Mouse (Mus musculus) limb, embryonic 11.5 days (tissue): Measurements from ENCODE around the gene H2-Aa. TPM values are rescaled to one million over a fixed set of nuclear protein-coding genes. Genes with fewer than 3 reads are reported as not detected.

Source experiments
- ATAC-seq: fragments of 200-750 bp; cut with Nextera tagmentation; 2 replicates; pipeline ENCODE4 v1.8.0; 2017; ENCODE audit warnings: low read depth; ENCODE audit not compliant: insufficient number of reproducible peaks, low FRiP score, low TSS enrichment
- DNase-seq: peaks from one replicate; pipeline ENCODE4 v3.0.0-alpha.2; 2015; ENCODE audit warnings: low spot score
- H3K27ac ChIP-seq: fragments of 300-500 bp; sonication (generic); replicated peaks from 2 replicates; pipeline ENCODE4 v1.5.1; 2014; ENCODE audit warnings: low read depth, mild to moderate bottlenecking, low read length
- H3K27me3 ChIP-seq: fragments of 300-500 bp; sonication (generic); 2 replicates; pipeline ENCODE4 v1.6.1; 2014; ENCODE audit warnings: mild to moderate bottlenecking, low read length, mixed read lengths; ENCODE audit not compliant: control insufficient read depth, insufficient read depth
- H3K36me3 ChIP-seq: fragments of 300-500 bp; sonication (generic); 2 replicates; pipeline ENCODE4 v1.6.1; 2014; ENCODE audit warnings: mild to moderate bottlenecking, low read length, moderate library complexity, mixed read lengths; ENCODE audit not compliant: control insufficient read depth, insufficient read depth
- H3K4me1 ChIP-seq: fragments of 300-500 bp; sonication (generic); 2 replicates; pipeline ENCODE4 v1.6.1; 2014; ENCODE audit warnings: low read length, mixed read lengths; ENCODE audit not compliant: control insufficient read depth, insufficient read depth
- H3K4me2 ChIP-seq: fragments of 300-500 bp; sonication (generic); 2 replicates; pipeline ENCODE4 v1.6.1; 2014; ENCODE audit warnings: low read depth, mild to moderate bottlenecking, moderate library complexity; ENCODE audit not compliant: severe bottlenecking
- H3K4me3 ChIP-seq: fragments of 300-500 bp; sonication (generic); 2 replicates; pipeline ENCODE4 v1.5.1; 2014; ENCODE audit warnings: low read depth, low read length
- H3K9ac ChIP-seq: fragments of 300-500 bp; sonication (generic); 2 replicates; pipeline ENCODE4 v1.6.1; 2014; ENCODE audit warnings: mild to moderate bottlenecking, low read length
- H3K9me3 ChIP-seq: fragments of 300-500 bp; sonication (generic); 2 replicates; pipeline ENCODE4 v1.6.1; 2016; ENCODE audit warnings: low read length; ENCODE audit not compliant: control insufficient read depth
- WGBS: fragments of 180-500 bp; shearing (Covaris S2); extraction: QIAGEN DNeasy Blood & Tissue Kit; methylation state at CpG from one replicate; pipeline ENCODE4 v1.1.7; 2014; 5-methylcytosine and 5-hydroxymethylcytosine counted together
- polyA plus RNA-seq: library from polyadenylated mRNA; unstranded; fragments of >200 nt; fragmentation: Nextera tagmentation; extraction: Ambion mirVana; gene quantifications from 2 replicates; pipeline ENCODE4 v1.2.1, GENCODE M21; 2014

H2-Aa gene
- polyA plus RNA-seq, 1 experiment from 2014 or later, result not detected

- Histone ChIP-seq H3K36me3 (no peaks in the 10 kb centered on the region), H3K27me3 (no peaks in the 10 kb centered on the region), H3K4me1 (no peaks in the 10 kb centered on the region), H3K9me3 (no peaks in the 10 kb centered on the region), H3K27ac (no peak overlapping the region), H3K4me3 (no peak overlapping the region), H3K4me2 (no peak overlapping the region), H3K9ac (no peak overlapping the region)
- no peak for DNase-seq
- no peak for ATAC-seq
- 76% methylated on average over 4 of the region's 4 CpGs for WGBS
These were observed 2.3 kb downstream of the H2-Aa start for GRCm38 (mm10) chr17:34285371-34285770.

- H3K4me3 ChIP-seq, result no peak overlapping the region
- H3K27me3 ChIP-seq, result no peaks in the 10 kb centered on the region
- H3K4me1 ChIP-seq, result no peaks in the 10 kb centered on the region
- no peaks in the 10 kb centered on the region for H3K9me3 ChIP-seq
- H3K27ac ChIP-seq, result no peak overlapping the region
- no peak overlapping the region for H3K4me2 ChIP-seq
- ATAC-seq (no peak), DNase-seq (no peak)
- H3K36me3 ChIP-seq, result no peaks in the 10 kb centered on the region
- no peak overlapping the region for H3K9ac ChIP-seq
- 67% methylated on average over 1 of the region's 1 CpGs for WGBS
These were observed 5.8 kb downstream of the H2-Aa start for GRCm38 (mm10) chr17:34281836-34282235.

- no peaks in the 10 kb centered on the region for H3K36me3 ChIP-seq
- DNase-seq (no peak), ATAC-seq (no peak)
- H3K27ac ChIP-seq, result no peak overlapping the region
- no peaks in the 10 kb centered on the region for H3K27me3 ChIP-seq
- H3K4me3 ChIP-seq, result no peak overlapping the region
- H3K4me2 ChIP-seq, result no peak overlapping the region; the same call in 1 of the 2 replicates
- H3K9me3 ChIP-seq, result no peaks in the 10 kb centered on the region
- 79% methylated on average over 1 of the region's 1 CpGs for WGBS
- H3K4me1 ChIP-seq, result no peaks in the 10 kb centered on the region
- H3K9ac ChIP-seq, result no peak overlapping the region
These were observed 7.1 kb downstream of the H2-Aa start for GRCm38 (mm10) chr17:34280499-34281038.

DNA sequence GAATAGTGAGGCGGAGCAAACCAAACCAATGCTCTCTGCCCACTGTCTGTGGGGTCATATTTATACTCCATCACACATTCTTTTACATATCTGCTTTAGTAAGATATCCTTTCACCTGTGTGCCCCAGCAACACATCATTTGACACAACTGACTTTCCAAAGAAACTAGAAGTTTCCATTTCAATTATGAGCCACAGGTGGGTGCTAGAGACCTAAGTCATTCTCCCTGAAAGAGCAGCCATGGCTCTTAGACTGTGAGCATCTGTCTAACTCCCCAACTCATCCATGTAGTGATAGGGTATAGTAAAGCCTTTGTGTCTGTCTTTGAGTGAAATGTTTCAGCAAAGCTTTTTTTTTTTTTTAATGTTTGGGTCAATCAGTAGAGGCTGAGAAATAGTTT lies 15.5 kb downstream of the H2-Aa start:
- WGBS, result 89% methylated on average over 1 of the region's 1 CpGs
- Histone ChIP-seq H3K4me2 (no peak overlapping the region), H3K4me3 (no peak overlapping the region), H3K36me3 (no peaks in the 10 kb centered on the region), H3K4me1 (no peaks in the 10 kb centered on the region), H3K27me3 (no peaks in the 10 kb centered on the region), H3K27ac (no peak overlapping the region), H3K9me3 (no peaks in the 10 kb centered on the region), H3K9ac (no peak overlapping the region)
- DNase-seq (no peak), ATAC-seq (no peak)

DNA sequence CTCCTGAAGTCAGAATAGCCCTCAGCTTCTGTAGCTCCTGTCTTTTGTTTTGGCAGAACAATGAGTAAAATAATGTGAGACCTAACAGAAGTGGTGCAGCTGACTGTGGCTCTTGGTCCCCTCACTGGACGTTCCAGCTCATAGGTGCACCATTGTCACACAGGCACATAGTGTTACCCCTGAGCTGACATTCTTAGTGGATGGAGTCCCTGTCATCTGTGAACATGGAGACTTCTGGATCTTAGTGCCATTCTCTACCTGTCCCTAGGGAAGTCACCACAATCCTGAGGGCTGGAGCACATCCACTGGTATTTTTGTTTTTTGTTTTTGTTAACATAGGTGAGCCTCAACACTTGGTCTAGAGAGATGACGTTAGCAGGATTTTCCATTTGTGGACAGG lies 16.7 kb downstream of the H2-Aa start:
- Histone ChIP-seq H3K4me3 (no peak overlapping the region), H3K9ac (no peak overlapping the region), H3K9me3 (no peaks in the 10 kb centered on the region), H3K27ac (no peak overlapping the region), H3K4me1 (no peaks in the 10 kb centered on the region), H3K36me3 (no peaks in the 10 kb centered on the region), H3K4me2 (no peak overlapping the region), H3K27me3 (no peaks in the 10 kb centered on the region)
- no peak for ATAC-seq
- WGBS, result 82% methylated on average over 2 of the region's 2 CpGs
- no peak for DNase-seq

DNA sequence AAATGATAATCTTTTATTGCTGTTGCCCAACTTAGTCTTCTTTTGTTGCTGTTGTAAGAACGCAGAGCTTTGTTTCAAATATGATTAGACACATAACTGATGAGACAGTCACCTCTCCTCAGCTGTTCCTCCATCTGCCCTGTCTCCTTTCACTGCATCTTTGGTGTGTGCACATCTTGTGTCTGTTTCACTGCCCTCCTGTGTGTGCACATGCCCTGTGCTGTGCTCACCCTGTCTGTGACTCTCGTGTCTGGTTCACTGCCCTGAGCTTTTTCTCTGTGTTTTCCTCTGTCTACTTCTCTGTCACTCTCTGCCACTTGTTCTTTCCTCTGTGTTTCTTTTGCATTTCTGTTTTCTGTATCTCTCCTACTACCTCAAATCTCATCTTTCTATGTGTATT lies 17.4 kb downstream of the H2-Aa start:
- H3K27ac ChIP-seq, result no peak overlapping the region
- ATAC-seq, result no peak
- H3K9me3 ChIP-seq, result no peaks in the 10 kb centered on the region
- H3K9ac ChIP-seq, result no peak overlapping the region
- H3K36me3 ChIP-seq, result no peaks in the 10 kb centered on the region
- DNase-seq, result no peak
- H3K4me1 ChIP-seq, result no peaks in the 10 kb centered on the region
- 79% methylated on average over 2 of the region's 2 CpGs for WGBS
- no peaks in the 10 kb centered on the region for H3K27me3 ChIP-seq
- H3K4me3 ChIP-seq, result no peak overlapping the region
- no peak overlapping the region for H3K4me2 ChIP-seq

DNA sequence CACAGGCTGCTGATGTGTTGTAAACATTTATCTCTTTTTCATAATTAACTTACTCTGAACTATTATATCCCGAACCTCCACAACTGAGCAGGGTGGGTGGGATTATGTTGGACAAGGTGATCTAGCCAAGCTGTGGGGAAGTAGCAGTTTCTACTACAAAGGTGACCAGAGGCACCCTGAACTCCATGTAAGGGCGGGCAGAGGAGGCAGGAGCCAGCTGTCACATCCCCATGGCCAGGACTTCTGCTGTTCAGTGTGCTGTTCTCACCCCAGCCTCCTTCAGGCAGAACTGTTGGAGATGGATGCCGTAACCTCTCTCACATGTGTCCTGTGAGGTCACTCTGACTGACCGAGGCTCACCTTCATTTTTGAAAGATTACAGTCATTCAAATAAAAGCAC lies 17.8 kb downstream of the H2-Aa start:
- H3K4me3 ChIP-seq, result no peak overlapping the region
- no peaks in the 10 kb centered on the region for H3K36me3 ChIP-seq
- no peak overlapping the region for H3K4me2 ChIP-seq
- no peaks in the 10 kb centered on the region for H3K27me3 ChIP-seq
- H3K9ac ChIP-seq, result no peak overlapping the region
- 74% methylated on average over 4 of the region's 4 CpGs for WGBS
- no peak overlapping the region for H3K27ac ChIP-seq
- ATAC-seq, result no peak
- H3K9me3 ChIP-seq, result no peaks in the 10 kb centered on the region
- no peak for DNase-seq
- H3K4me1 ChIP-seq, result no peaks in the 10 kb centered on the region

DNA sequence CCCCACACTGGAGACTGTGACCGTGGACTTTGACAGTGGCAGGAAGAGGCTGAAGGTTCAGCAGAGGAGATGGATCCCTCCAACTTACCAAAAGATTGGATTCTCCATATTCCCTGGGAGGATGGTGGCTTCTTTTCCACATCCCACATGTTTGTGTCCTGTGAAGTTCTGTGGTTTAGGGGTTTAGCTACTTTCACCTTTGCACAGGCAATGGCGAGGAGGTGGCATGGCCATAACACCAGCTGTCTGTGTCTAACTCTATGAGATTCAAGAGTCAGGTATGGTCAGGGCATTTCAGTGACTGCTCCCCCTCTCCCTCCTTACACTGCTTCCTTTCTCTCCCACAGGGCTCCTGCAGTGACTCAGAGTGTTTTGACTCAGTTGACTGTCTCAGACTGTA lies 18.9 kb downstream of the H2-Aa start:
- peaks cover 3% of the 10 kb centered on the region; the same call in 1 of the 2 replicates for H3K4me1 ChIP-seq
- ATAC-seq (no peak), DNase-seq (no peak)
- no peaks in the 10 kb centered on the region for H3K36me3 ChIP-seq
- no peak overlapping the region for H3K27ac ChIP-seq
- 90% methylated on average over 2 of the region's 2 CpGs for WGBS
- H3K9me3 ChIP-seq, result no peaks in the 10 kb centered on the region
- H3K4me3 ChIP-seq, result no peak overlapping the region
- peaks cover 7% of the 10 kb centered on the region; the same call in 1 of the 2 replicates for H3K27me3 ChIP-seq
- H3K9ac ChIP-seq, result no peak overlapping the region
- no peak overlapping the region for H3K4me2 ChIP-seq

DNA sequence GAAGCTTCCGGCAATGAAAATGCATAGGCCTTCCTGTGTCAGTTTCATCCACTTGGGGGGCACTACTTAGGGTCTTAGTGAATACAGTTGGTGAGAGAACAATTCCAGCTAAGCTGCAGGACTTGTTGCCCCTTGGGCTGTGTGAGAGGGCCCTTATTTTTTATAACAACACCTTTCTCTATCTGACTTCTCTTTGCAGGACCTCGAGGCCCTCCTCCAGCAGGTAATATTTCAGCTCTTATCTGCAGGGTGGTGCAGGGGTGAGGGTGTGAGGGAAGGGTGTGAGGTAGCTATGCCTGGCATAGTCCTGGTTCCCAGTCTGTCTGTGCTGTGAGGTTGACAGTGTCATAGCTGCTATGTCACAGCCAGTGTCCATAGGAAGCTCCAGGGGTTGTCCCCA lies 19.4 kb downstream of the H2-Aa start:
- no peak overlapping the region for H3K4me2 ChIP-seq
- no peak overlapping the region for H3K9ac ChIP-seq
- ATAC-seq (no peak), DNase-seq (no peak)
- H3K4me1 ChIP-seq, result peaks cover 3% of the 10 kb centered on the region; the same call in 1 of the 2 replicates
- no peak overlapping the region for H3K27ac ChIP-seq
- 82% methylated on average over 2 of the region's 2 CpGs for WGBS
- no peaks in the 10 kb centered on the region for H3K36me3 ChIP-seq
- H3K4me3 ChIP-seq, result no peak overlapping the region
- H3K9me3 ChIP-seq, result no peaks in the 10 kb centered on the region
- H3K27me3 ChIP-seq, result peaks cover 7% of the 10 kb centered on the region; the same call in 1 of the 2 replicates
